Mouse (Mus musculus) limb, embryonic 11.5 days (tissue): Measurements from ENCODE around the gene P4ha2. TPM values are rescaled to one million over a fixed set of nuclear protein-coding genes. Genes with fewer than 3 reads are reported as not detected.

Experiments
- ATAC-seq: fragments of 200-750 bp; cut with Nextera tagmentation; 2 replicates; pipeline ENCODE4 v1.8.0; 2017; ENCODE audit warnings: low read depth; ENCODE audit not compliant: insufficient number of reproducible peaks, low FRiP score, low TSS enrichment
- DNase-seq: peaks from one replicate; pipeline ENCODE4 v3.0.0-alpha.2; 2015; ENCODE audit warnings: low spot score
- H3K27ac ChIP-seq: fragments of 300-500 bp; sonication (generic); replicated peaks from 2 replicates; pipeline ENCODE4 v1.5.1; 2014; ENCODE audit warnings: low read depth, mild to moderate bottlenecking, low read length
- H3K27me3 ChIP-seq: fragments of 300-500 bp; sonication (generic); 2 replicates; pipeline ENCODE4 v1.6.1; 2014; ENCODE audit warnings: mild to moderate bottlenecking, low read length, mixed read lengths; ENCODE audit not compliant: control insufficient read depth, insufficient read depth
- H3K36me3 ChIP-seq: fragments of 300-500 bp; sonication (generic); 2 replicates; pipeline ENCODE4 v1.6.1; 2014; ENCODE audit warnings: mild to moderate bottlenecking, low read length, moderate library complexity, mixed read lengths; ENCODE audit not compliant: control insufficient read depth, insufficient read depth
- H3K4me1 ChIP-seq: fragments of 300-500 bp; sonication (generic); 2 replicates; pipeline ENCODE4 v1.6.1; 2014; ENCODE audit warnings: low read length, mixed read lengths; ENCODE audit not compliant: control insufficient read depth, insufficient read depth
- H3K4me2 ChIP-seq: fragments of 300-500 bp; sonication (generic); 2 replicates; pipeline ENCODE4 v1.6.1; 2014; ENCODE audit warnings: low read depth, mild to moderate bottlenecking, moderate library complexity; ENCODE audit not compliant: severe bottlenecking
- H3K4me3 ChIP-seq: fragments of 300-500 bp; sonication (generic); 2 replicates; pipeline ENCODE4 v1.5.1; 2014; ENCODE audit warnings: low read depth, low read length
- H3K9ac ChIP-seq: fragments of 300-500 bp; sonication (generic); 2 replicates; pipeline ENCODE4 v1.6.1; 2014; ENCODE audit warnings: mild to moderate bottlenecking, low read length
- H3K9me3 ChIP-seq: fragments of 300-500 bp; sonication (generic); 2 replicates; pipeline ENCODE4 v1.6.1; 2016; ENCODE audit warnings: low read length; ENCODE audit not compliant: control insufficient read depth
- WGBS: fragments of 180-500 bp; shearing (Covaris S2); extraction: QIAGEN DNeasy Blood & Tissue Kit; methylation state at CpG from one replicate; pipeline ENCODE4 v1.1.7; 2014; 5-methylcytosine and 5-hydroxymethylcytosine counted together
- polyA plus RNA-seq: library from polyadenylated mRNA; unstranded; fragments of >200 nt; fragmentation: Nextera tagmentation; extraction: Ambion mirVana; gene quantifications from 2 replicates; pipeline ENCODE4 v1.2.1, GENCODE M21; 2014

The P4ha2 gene
- polyA plus RNA-seq, 1 experiment from 2014 or later: 44.3 TPM

DNA sequence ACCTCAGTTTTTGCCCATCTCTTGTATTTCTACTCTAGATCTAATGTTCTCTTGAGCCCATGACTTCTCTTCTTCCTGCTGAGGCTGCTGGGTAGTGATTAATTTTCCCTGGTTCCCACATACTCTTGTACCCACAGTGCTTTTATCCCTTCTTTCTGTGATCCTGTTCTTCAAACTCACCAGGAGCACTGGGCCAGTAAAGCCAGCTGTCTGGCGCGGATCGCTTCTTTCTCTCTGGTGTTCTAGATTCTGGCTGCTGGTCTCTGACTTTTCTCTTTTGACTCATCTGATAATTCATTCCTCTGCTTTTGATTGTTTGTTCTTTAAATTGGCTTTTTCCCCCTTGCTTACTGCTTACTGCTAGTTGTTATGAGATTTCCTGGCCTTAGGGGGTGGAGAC, 14.9 kb downstream of the P4ha2 start:
- Histone ChIP-seq H3K9me3 (no peaks in the 10 kb centered on the region), H3K36me3 (no peaks in the 10 kb centered on the region), H3K4me3 (no peak overlapping the region), H3K4me1 (peaks cover 16% of the 10 kb centered on the region), H3K4me2 (no peak overlapping the region), H3K27ac (no peak overlapping the region), H3K9ac (no peak overlapping the region), H3K27me3 (no peaks in the 10 kb centered on the region)
- 89% methylated on average over 3 of the region's 3 CpGs for WGBS
- no peak for ATAC-seq
- DNase-seq: no peak

DNA sequence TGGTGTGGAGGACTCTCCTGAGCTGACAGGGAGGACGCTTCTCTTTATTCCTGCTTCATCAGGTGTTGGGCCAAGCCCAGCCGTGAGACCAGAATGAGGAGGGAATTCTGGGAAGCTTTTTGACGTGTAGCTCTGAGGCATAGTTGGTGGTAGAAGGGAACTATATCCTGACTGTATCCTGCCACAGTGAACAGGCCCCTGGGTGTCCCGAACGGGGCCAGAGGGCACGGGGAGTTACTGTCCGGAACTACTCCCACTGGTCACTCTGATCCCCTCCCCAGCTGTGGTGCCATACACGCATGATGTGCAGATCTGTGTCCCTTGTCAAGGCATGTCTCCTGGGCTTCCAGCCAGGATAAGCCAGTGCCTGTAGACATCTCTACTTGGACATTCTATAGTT, 15.4 kb downstream of the P4ha2 start:
- DNase-seq: no peak
- H3K36me3 ChIP-seq: no peaks in the 10 kb centered on the region
- no peak overlapping the region for H3K4me3 ChIP-seq
- H3K4me2 ChIP-seq: no peak overlapping the region
- no peak overlapping the region for H3K27ac ChIP-seq
- H3K27me3 ChIP-seq: no peaks in the 10 kb centered on the region
- no peak overlapping the region for H3K9ac ChIP-seq
- no peaks in the 10 kb centered on the region for H3K9me3 ChIP-seq
- peaks cover 16% of the 10 kb centered on the region for H3K4me1 ChIP-seq
- WGBS: 90% methylated on average over 8 of the region's 8 CpGs
- no peak for ATAC-seq

DNA sequence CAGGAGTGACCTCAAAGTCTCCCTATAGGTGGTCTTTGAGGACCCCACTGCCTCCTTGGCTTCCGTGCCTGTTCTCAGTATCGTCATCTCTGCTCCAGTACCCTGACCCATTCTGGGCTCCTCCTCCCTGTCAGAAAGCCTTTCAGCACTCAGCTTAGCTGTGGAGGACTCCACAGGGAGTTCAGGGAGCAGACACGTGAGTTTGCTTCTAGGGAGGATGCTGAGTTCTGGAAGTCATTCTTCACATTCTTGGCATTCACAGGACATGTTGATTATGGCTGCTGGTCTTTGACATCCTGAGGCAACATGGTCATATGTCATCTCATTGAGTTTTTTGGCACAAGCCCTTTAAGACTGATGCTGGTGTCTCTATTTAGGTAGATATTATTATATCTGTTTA, 16.0 kb downstream of the P4ha2 start:
- Histone ChIP-seq H3K9me3 (no peaks in the 10 kb centered on the region), H3K4me3 (no peak overlapping the region), H3K27me3 (no peaks in the 10 kb centered on the region), H3K36me3 (no peaks in the 10 kb centered on the region), H3K4me2 (no peak overlapping the region), H3K4me1 (peaks cover 16% of the 10 kb centered on the region), H3K27ac (no peak overlapping the region), H3K9ac (no peak overlapping the region)
- WGBS: 78% methylated on average over 3 of the region's 3 CpGs
- no peak for ATAC-seq
- DNase-seq: no peak

DNA sequence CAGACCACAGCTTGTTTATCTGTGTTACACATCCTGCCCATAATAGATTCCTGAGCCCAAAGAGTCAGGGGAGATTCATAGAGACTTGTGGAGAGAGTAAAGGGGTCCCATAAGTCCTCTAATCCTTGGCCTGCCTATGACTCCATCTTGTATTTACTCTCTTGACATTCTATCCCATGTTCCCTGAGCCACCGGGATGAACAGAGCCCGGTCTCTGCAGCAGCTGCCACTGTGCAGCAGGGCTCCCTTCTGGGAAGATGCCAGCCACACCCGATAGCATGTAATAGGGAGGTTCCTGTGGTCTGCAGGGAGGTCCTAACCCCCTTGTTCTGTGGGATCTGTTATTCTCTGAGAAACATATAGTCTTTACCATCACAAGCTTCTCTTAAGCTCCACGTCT, 16.5 kb downstream of the P4ha2 start:
- Histone ChIP-seq H3K36me3 (no peaks in the 10 kb centered on the region), H3K27me3 (no peaks in the 10 kb centered on the region), H3K4me3 (no peak overlapping the region), H3K9me3 (no peaks in the 10 kb centered on the region), H3K27ac (no peak overlapping the region), H3K4me1 (peaks cover 16% of the 10 kb centered on the region), H3K4me2 (no peak overlapping the region), H3K9ac (no peak overlapping the region)
- DNase-seq (no peak), ATAC-seq (no peak)
- 96% methylated on average over 4 of the region's 4 CpGs for WGBS

DNA sequence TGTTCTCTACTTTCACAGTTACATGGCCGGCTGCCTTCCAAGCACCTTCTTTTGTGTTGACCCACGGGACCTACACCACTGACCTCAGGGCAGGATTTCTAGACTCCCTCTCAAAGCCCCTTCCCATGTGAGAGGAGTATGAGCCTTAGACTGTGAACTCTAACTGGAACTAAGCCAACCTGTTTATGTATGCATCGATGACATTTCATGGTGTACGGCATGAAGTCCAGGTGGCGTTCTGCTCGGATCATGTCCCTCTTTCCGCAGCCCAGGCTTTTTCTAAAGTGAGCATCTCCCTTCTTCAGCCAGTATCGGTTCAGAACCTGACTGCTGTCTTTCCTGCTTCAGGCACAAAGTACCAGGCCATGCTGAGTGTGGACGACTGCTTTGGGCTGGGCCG, 17.2 kb downstream of the P4ha2 start:
- WGBS: 93% methylated on average over 10 of the region's 10 CpGs
- Histone ChIP-seq H3K27me3 (no peaks in the 10 kb centered on the region), H3K9me3 (no peaks in the 10 kb centered on the region), H3K4me2 (no peak overlapping the region), H3K4me3 (no peak overlapping the region), H3K4me1 (peaks cover 16% of the 10 kb centered on the region), H3K9ac (no peak overlapping the region), H3K27ac (no peak overlapping the region), H3K36me3 (no peaks in the 10 kb centered on the region)
- DNase-seq (no peak), ATAC-seq (no peak)

DNA sequence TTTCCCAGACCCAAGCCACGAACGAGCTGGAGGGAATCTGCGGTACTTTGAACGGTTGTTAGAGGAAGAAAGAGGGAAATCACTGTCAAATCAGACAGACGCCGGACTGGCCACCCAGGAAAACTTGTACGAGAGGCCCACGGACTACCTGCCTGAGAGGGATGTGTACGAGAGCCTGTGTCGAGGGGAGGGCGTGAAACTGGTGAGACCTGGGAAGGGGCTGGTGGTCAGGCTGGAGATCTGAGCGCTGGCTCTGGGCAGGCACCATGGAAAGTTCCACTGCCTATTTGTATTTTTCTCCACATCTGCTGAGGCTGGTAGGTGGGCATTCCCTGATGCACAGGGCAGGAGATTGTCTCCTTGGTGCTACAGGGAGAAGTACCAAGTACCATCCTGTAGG, 19.2 kb downstream of the P4ha2 start:
- Histone ChIP-seq H3K4me3 (no peak overlapping the region), H3K9me3 (no peaks in the 10 kb centered on the region), H3K36me3 (no peaks in the 10 kb centered on the region), H3K9ac (no peak overlapping the region), H3K27me3 (no peaks in the 10 kb centered on the region), H3K4me1 (no peaks in the 10 kb centered on the region), H3K4me2 (no peak overlapping the region), H3K27ac (no peak overlapping the region)
- DNase-seq (no peak), ATAC-seq (no peak)
- WGBS: 86% methylated on average over 12 of the region's 12 CpGs

DNA sequence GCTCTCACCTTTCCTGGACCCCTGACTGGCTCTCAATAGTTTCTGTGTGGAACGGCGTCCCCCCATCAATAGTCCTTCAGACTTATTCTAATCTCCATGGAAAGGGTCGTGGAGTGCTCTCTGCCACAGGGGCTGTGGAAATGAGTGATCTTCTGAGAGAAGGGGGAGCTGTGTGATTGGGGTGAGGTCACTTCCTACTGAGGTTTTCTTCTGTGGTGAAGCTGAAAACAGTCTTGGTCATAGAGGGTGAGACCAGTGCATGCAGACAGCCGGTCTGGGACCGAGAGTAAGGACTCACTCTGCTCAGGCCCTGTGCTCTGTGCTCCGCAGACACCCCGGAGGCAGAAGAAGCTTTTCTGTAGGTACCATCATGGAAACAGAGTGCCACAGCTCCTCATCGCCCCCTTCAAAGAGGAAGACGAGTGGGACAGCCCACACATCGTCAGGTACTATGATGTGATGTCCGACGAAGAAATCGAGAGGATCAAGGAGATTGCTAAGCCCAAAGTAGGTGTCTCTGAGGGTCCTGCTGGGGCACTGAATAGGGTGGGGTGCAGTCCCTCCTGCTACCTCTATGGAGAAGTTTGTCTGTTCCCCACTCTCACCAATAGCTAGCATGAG, 20.0 kb downstream of the P4ha2 start:
- DNase-seq: no peak
- Histone ChIP-seq H3K36me3 (no peaks in the 10 kb centered on the region), H3K4me3 (no peak overlapping the region), H3K27ac (no peak overlapping the region), H3K9me3 (no peaks in the 10 kb centered on the region), H3K4me2 (no peak overlapping the region), H3K4me1 (no peaks in the 10 kb centered on the region), H3K9ac (no peak overlapping the region), H3K27me3 (no peaks in the 10 kb centered on the region)
- no peak for ATAC-seq
- WGBS: 91% methylated on average over 13 of the region's 13 CpGs

DNA sequence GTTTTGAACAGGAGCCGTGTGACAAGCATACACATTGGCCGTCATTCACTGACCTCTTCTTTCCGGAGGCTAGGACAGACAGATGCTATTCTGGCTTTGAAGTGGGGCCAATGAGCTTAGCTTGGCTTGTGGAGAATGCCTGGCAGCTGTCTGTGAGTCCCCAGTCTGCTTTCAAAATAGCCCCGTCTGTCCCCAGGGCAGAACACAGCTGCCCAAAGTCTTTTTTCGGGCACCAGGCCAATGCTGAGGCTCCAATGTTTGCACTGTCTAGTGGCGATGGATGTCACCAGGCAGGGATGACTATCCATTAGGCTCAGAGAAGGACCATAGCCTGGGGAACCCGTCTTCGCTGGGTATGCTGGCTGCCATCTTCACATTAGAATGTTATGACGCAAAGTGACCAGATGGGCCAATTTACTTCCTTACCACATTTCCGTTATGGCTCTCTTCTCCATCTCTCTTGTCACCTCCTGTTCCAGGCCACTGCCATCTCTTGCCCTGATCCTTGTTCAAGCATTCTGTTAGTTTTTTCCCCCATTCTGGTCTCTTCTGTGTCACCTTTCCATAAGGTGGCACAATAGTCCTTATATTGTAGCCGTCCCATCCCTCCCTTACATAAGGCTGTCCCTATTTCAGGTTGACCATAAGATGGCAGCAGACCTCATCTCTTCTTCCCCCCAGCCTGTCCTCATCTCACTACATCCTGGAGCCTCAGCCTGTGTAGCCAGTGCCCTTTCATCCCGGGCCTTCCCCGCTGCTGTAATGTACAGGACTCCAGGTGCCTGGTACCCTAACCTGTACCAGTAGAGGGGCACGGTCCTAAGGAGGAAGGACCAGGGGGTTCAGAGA, 22.7 kb downstream of the P4ha2 start:
- peaks cover 17% of the 10 kb centered on the region for H3K4me1 ChIP-seq
- no peak overlapping the region for H3K9ac ChIP-seq
- WGBS: 75% methylated on average over 14 of the region's 14 CpGs
- H3K36me3 ChIP-seq: no peaks in the 10 kb centered on the region
- no peak overlapping the region for H3K4me2 ChIP-seq
- H3K9me3 ChIP-seq: no peaks in the 10 kb centered on the region
- no peak overlapping the region for H3K27ac ChIP-seq
- no peaks in the 10 kb centered on the region for H3K27me3 ChIP-seq
- DNase-seq: no peak
- ATAC-seq: no peak
- H3K4me3 ChIP-seq: no peak overlapping the region
